Mouse (Mus musculus): ENCODE results near the gene Adgrb3.

Gene Adgrb3

DNA sequence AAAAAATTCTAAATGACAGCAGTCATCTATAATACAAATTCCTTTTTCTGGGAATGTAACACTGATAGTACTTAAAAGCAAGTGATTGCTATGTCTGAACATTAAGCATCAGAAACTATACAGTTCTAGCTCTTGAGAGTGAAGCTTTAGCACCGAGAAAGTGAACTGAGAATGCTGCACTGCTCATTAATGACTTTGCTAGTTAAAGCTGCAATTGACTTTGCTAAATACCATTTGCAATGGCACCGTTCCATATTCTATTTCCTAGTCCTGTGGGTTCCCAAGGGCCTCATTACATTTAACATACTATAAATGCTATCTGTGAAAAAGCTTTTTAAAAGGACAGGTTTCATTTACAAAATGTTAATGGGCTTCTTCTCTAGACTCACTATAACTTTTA is 414.4 kb downstream of the Adgrb3 start:
- H3K4me3 ChIP-seq (replicated peaks; ENCODE audit: low read length) = no peak overlapping the region
- no peak for TF ChIP-seq POU5F1 (IDR thresholded peaks at IDR 0.05; ENCODE audit: borderline replicate concordance, low read length)
- no peak for TF ChIP-seq NANOG (IDR thresholded peaks at IDR 0.05; ENCODE audit: borderline replicate concordance, low read length)
- no peak for TF ChIP-seq CTCF (conservative IDR thresholded peaks at IDR 0.05; ENCODE audit: low read length)

GRCm38 (mm10) chr1:25364186-25364585 is 465.3 kb downstream of the Adgrb3 start:
- no peaks in the 10 kb centered on the region for H3K4me1 ChIP-seq (replicated peaks; ENCODE audit: low read depth, low read length)

More for the DNA sequence above, 414.4 kb downstream of the Adgrb3 start:
- no peaks in the 10 kb centered on the region for H3K4me1 ChIP-seq (replicated peaks; ENCODE audit: low read depth, low read length)
- peaks cover 13% of the 10 kb centered on the region; the same call in 1 of the 2 replicates for H3K9me3 ChIP-seq (ENCODE audit: low read length)
- H3K36me3 ChIP-seq (ENCODE audit: insufficient read depth, low read length) = no peaks in the 10 kb centered on the region
- H3K27me3 ChIP-seq (ENCODE audit: insufficient read depth, low read length) = no peaks in the 10 kb centered on the region

GRCm38 (mm10) chr1:25358554-25358953 is 471.0 kb downstream of the Adgrb3 start:
- no peaks in the 10 kb centered on the region for H3K36me3 ChIP-seq (ENCODE audit: insufficient read depth, low read length)
- TF ChIP-seq NANOG (IDR thresholded peaks at IDR 0.05; ENCODE audit: borderline replicate concordance, low read length) (no peak), POU5F1 (IDR thresholded peaks at IDR 0.05; ENCODE audit: borderline replicate concordance, low read length) (no peak), CTCF (conservative IDR thresholded peaks at IDR 0.05; ENCODE audit: low read length) (no peak)
- no peaks in the 10 kb centered on the region for H3K9me3 ChIP-seq (ENCODE audit: low read length)
- no peaks in the 10 kb centered on the region for H3K27me3 ChIP-seq (ENCODE audit: insufficient read depth, low read length)
- no peak overlapping the region for H3K4me3 ChIP-seq (replicated peaks; ENCODE audit: low read length)
- no peaks in the 10 kb centered on the region for H3K4me1 ChIP-seq (replicated peaks; ENCODE audit: low read depth, low read length)

More at GRCm38 (mm10) chr1:25364186-25364585, 465.3 kb downstream of the Adgrb3 start:
- Histone ChIP-seq H3K27me3 (ENCODE audit: insufficient read depth, low read length) (no peaks in the 10 kb centered on the region), H3K9me3 (ENCODE audit: low read length) (no peaks in the 10 kb centered on the region), H3K4me3 (replicated peaks; ENCODE audit: low read length) (no peak overlapping the region), H3K36me3 (ENCODE audit: insufficient read depth, low read length) (no peaks in the 10 kb centered on the region)
- no peak for TF ChIP-seq POU5F1 (IDR thresholded peaks at IDR 0.05; ENCODE audit: borderline replicate concordance, low read length)
- no peak for TF ChIP-seq NANOG (IDR thresholded peaks at IDR 0.05; ENCODE audit: borderline replicate concordance, low read length)
- TF ChIP-seq CTCF (conservative IDR thresholded peaks at IDR 0.05; ENCODE audit: low read length) = no peak

DNA sequence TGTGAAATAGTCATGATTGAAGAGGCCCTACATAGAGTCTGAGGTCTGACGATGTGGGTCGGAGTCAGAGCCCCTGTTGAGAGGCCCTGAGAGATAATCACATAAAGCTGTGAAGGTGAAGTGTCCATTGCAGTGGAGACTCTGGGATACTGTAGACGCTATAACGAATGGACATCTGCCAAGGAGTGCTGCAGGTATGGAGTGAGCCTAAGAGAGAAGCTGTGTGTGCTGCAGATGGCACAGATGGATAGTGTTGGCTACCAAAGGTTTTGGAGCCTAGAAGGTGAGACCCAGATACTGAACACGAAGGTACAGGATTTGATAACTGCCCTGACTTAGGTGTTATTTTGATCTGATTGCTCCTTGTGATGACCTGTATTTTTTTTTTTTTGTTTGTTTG is 474.0 kb downstream of the Adgrb3 start:
- no peaks in the 10 kb centered on the region for H3K9me3 ChIP-seq (ENCODE audit: low read length)
- TF ChIP-seq NANOG (IDR thresholded peaks at IDR 0.05; ENCODE audit: borderline replicate concordance, low read length) (no peak), CTCF (conservative IDR thresholded peaks at IDR 0.05; ENCODE audit: low read length) (no peak), POU5F1 (IDR thresholded peaks at IDR 0.05; ENCODE audit: borderline replicate concordance, low read length) (no peak)
- H3K4me1 ChIP-seq (replicated peaks; ENCODE audit: low read depth, low read length) = no peaks in the 10 kb centered on the region
- H3K27me3 ChIP-seq (ENCODE audit: insufficient read depth, low read length) = no peaks in the 10 kb centered on the region
- no peaks in the 10 kb centered on the region for H3K36me3 ChIP-seq (ENCODE audit: insufficient read depth, low read length)
- no peak overlapping the region for H3K4me3 ChIP-seq (replicated peaks; ENCODE audit: low read length)

DNA sequence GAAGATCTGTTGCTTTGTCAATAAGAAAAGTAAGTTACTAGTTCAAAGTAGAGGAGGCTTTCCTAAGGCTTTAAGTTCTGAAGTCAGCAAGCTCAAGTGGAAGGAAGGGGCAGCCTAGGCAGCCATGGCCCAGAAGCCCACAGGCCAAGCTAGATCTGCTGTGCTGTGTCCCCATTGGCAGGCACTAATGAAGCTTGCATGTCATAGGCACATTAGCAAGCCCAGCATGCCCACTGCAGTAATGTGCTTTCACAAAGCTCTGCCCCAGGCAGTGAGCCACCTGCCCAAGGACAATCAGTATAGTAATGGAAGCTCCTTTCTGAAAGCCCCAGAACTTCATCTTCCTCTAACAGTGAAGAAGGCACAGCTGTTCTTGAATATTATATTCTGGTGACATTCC is 484.6 kb downstream of the Adgrb3 start:
- Histone ChIP-seq H3K4me3 (replicated peaks; ENCODE audit: low read length) (no peak overlapping the region), H3K27me3 (ENCODE audit: insufficient read depth, low read length) (no peaks in the 10 kb centered on the region), H3K36me3 (ENCODE audit: insufficient read depth, low read length) (no peaks in the 10 kb centered on the region), H3K9me3 (ENCODE audit: low read length) (peaks cover 5% of the 10 kb centered on the region), H3K4me1 (replicated peaks; ENCODE audit: low read depth, low read length) (no peaks in the 10 kb centered on the region)
- TF ChIP-seq NANOG (IDR thresholded peaks at IDR 0.05; ENCODE audit: borderline replicate concordance, low read length) = no peak
- TF ChIP-seq POU5F1 (IDR thresholded peaks at IDR 0.05; ENCODE audit: borderline replicate concordance, low read length) = no peak
- no peak for TF ChIP-seq CTCF (conservative IDR thresholded peaks at IDR 0.05; ENCODE audit: low read length)

DNA sequence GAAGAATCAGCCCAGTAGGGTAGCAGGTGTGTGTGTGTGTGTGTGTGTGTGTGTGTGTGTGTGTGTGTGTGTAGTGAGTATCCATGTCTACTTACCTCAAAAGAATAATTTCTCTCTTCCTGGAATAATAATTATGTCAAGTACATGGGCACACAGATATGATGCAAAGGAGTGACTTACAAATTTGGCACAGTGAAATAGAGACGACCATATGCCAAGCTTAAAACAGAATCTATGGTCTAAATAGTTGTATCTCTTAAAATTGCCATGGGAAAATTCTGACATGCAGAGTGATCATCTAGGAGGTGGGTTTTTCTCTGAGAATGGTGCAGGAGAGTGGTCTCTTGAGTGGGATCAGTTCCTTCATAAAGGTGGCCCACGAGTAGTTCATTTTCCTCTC is 504.1 kb downstream of the Adgrb3 start:
- Histone ChIP-seq H3K36me3 (ENCODE audit: insufficient read depth, low read length) (no peaks in the 10 kb centered on the region), H3K9me3 (ENCODE audit: low read length) (peaks cover 16% of the 10 kb centered on the region), H3K4me1 (replicated peaks; ENCODE audit: low read depth, low read length) (no peaks in the 10 kb centered on the region), H3K4me3 (replicated peaks; ENCODE audit: low read length) (no peak overlapping the region), H3K27me3 (ENCODE audit: insufficient read depth, low read length) (no peaks in the 10 kb centered on the region)
- TF ChIP-seq POU5F1 (IDR thresholded peaks at IDR 0.05; ENCODE audit: borderline replicate concordance, low read length) = no peak
- no peak for TF ChIP-seq CTCF (conservative IDR thresholded peaks at IDR 0.05; ENCODE audit: low read length)
- TF ChIP-seq NANOG (IDR thresholded peaks at IDR 0.05; ENCODE audit: borderline replicate concordance, low read length) = no peak

GRCm38 (mm10) chr1:25317142-25317541 is 512.4 kb downstream of the Adgrb3 start:
- Histone ChIP-seq H3K36me3 (ENCODE audit: insufficient read depth, low read length) (no peaks in the 10 kb centered on the region), H3K9me3 (ENCODE audit: low read length) (no peaks in the 10 kb centered on the region), H3K4me3 (replicated peaks; ENCODE audit: low read length) (no peak overlapping the region), H3K4me1 (replicated peaks; ENCODE audit: low read depth, low read length) (no peaks in the 10 kb centered on the region), H3K27me3 (ENCODE audit: insufficient read depth, low read length) (no peaks in the 10 kb centered on the region)
- no peak for TF ChIP-seq POU5F1 (IDR thresholded peaks at IDR 0.05; ENCODE audit: borderline replicate concordance, low read length)
- TF ChIP-seq NANOG (IDR thresholded peaks at IDR 0.05; ENCODE audit: borderline replicate concordance, low read length) = no peak
- no peak for TF ChIP-seq CTCF (conservative IDR thresholded peaks at IDR 0.05; ENCODE audit: low read length)

DNA sequence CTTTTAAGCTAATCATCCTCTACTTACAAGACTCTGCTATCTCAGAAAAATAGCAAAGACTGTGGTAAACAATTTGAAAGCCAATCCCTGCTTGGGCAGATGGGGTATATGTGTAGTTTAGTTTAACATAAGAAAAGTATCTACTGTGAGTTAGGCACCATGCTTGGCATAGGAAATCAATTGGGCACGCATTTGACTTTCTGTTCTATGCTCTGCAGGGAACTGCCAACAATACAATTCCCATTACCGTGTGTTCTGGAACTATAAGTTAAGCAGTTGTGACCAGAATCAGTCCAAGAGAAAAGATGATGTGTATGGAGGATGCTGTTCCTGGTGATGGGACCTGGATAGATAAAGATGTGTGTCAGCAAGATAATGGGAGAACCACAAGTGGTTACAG is 517.2 kb downstream of the Adgrb3 start:
- H3K9me3 ChIP-seq (ENCODE audit: low read length) = no peaks in the 10 kb centered on the region
- TF ChIP-seq NANOG (IDR thresholded peaks at IDR 0.05; ENCODE audit: borderline replicate concordance, low read length) (no peak), POU5F1 (IDR thresholded peaks at IDR 0.05; ENCODE audit: borderline replicate concordance, low read length) (no peak), CTCF (conservative IDR thresholded peaks at IDR 0.05; ENCODE audit: low read length) (no peak)

DNA sequence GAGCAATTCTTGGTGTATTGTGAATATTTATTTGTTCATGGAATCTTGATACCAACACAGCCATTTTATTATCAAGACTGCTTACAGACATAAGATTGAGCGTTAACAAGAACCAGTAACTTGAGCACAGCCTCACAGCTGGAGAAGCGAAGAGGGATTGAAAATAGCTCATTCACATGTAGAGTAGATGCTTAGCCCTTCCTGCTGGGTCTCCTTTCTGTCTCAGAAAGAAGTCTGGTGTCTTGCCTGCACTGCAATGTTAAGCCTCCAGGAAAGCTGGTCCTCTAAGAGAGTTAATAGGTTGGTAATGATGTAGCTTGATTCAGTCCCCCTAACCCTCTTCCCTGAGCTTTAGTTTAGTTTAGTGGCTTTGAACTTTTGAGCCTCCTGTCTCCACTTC is 519.4 kb downstream of the Adgrb3 start:
- Histone ChIP-seq H3K4me1 (replicated peaks; ENCODE audit: low read depth, low read length) (peaks cover 16% of the 10 kb centered on the region), H3K27me3 (ENCODE audit: insufficient read depth, low read length) (no peaks in the 10 kb centered on the region), H3K4me3 (replicated peaks; ENCODE audit: low read length) (no peak overlapping the region), H3K9me3 (ENCODE audit: low read length) (no peaks in the 10 kb centered on the region), H3K36me3 (ENCODE audit: insufficient read depth, low read length) (no peaks in the 10 kb centered on the region)
- TF ChIP-seq NANOG (IDR thresholded peaks at IDR 0.05; ENCODE audit: borderline replicate concordance, low read length) (peak; percentile 43; the same call in 1 of the 2 replicates), POU5F1 (IDR thresholded peaks at IDR 0.05; ENCODE audit: borderline replicate concordance, low read length) (no peak)

More for the DNA sequence above, 517.2 kb downstream of the Adgrb3 start:
- H3K4me1 ChIP-seq (replicated peaks; ENCODE audit: low read depth, low read length) = peaks cover 16% of the 10 kb centered on the region
- H3K36me3 ChIP-seq (ENCODE audit: insufficient read depth, low read length) = no peaks in the 10 kb centered on the region
- no peak overlapping the region for H3K4me3 ChIP-seq (replicated peaks; ENCODE audit: low read length)
- no peaks in the 10 kb centered on the region for H3K27me3 ChIP-seq (ENCODE audit: insufficient read depth, low read length)

All from E14TG2a.4 (cell line).